Mouse (Mus musculus) MEL (cell line): ENCODE data around the gene Hnrnpr. TPM values are rescaled to one million over a fixed set of nuclear protein-coding genes. Genes with fewer than 3 reads are reported as not detected.

Experiments used
- DNase-seq: peaks from one replicate; pipeline ENCODE4 v3.0.0; 2011; ENCODE audit warnings: low read depth, low spot score
- H3K27ac ChIP-seq: 2 replicates; pipeline ENCODE4 v1.5.1; 2012; ENCODE audit warnings: low read depth, mild to moderate bottlenecking, control low read depth, low read length, moderate library complexity; ENCODE audit not compliant: control insufficient read depth
- H3K27me3 ChIP-seq, 2 experiments: fragments of 150-350 bp in 1 of 2; sonication (generic) in 1 of 2; 2 replicates each; pipeline ENCODE4 v1.6.1; 2012; ENCODE audit warnings: low read length in 2 of 2, mild to moderate bottlenecking in 2 of 2, improper control_type of control experiment in 1 of 2, moderate library complexity in 1 of 2; ENCODE audit not compliant: insufficient read depth in 2 of 2, control insufficient read depth in 1 of 2
- H3K36me3 ChIP-seq, 2 experiments: 2 replicates each; pipeline ENCODE4 v1.6.1; 2012 to 2014; ENCODE audit warnings: low read length in 2 of 2, improper control_type of control experiment in 1 of 2, inconsistent platforms in 1 of 2, mild to moderate bottlenecking in 1 of 2; ENCODE audit not compliant: insufficient read depth in 2 of 2, control insufficient read depth in 1 of 2
- H3K4me1 ChIP-seq, 2 experiments: fragments of 150-350 bp in 1 of 2; sonication (generic) in 1 of 2; 2 replicates each; pipeline ENCODE4 v1.6.1; 2012; ENCODE audit warnings: low read length in 2 of 2, improper control_type of control experiment in 1 of 2, mild to moderate bottlenecking in 1 of 2; ENCODE audit not compliant: insufficient read depth in 2 of 2, control insufficient read depth in 1 of 2
- H3K4me3 ChIP-seq, 2 experiments: fragments of 150-350 bp in 1 of 2; sonication (generic) in 1 of 2; 2 replicates each; pipeline ENCODE4 v1.5.1; 2012; ENCODE audit warnings: low read depth in 2 of 2, low read length in 2 of 2, mild to moderate bottlenecking in 2 of 2, moderate library complexity in 2 of 2, control low read depth in 1 of 2, improper control_type of control experiment in 1 of 2; ENCODE audit not compliant: control insufficient read depth in 1 of 2, insufficient read depth in 1 of 2
- H3K79me2 ChIP-seq: 2 replicates; pipeline ENCODE4 v1.6.1; 2012; ENCODE audit warnings: mild to moderate bottlenecking, low read length, moderate library complexity; ENCODE audit not compliant: control insufficient read depth, poor library complexity, insufficient read depth
- H3K9ac ChIP-seq: 2 replicates; pipeline ENCODE4 v1.6.1; 2012; ENCODE audit warnings: low read depth, mild to moderate bottlenecking, control low read depth, low read length, moderate library complexity; ENCODE audit not compliant: control insufficient read depth, poor library complexity, severe bottlenecking
- H3K9me3 ChIP-seq: fragments of 150-350 bp; sonication (generic); replicated peaks from 2 replicates; pipeline ENCODE4 v1.6.1; 2012; ENCODE audit warnings: mild to moderate bottlenecking, low read length, improper control_type of control experiment, moderate library complexity; ENCODE audit not compliant: insufficient read depth
- BHLHE40 ChIP-seq: IDR thresholded peaks from 2 replicates; pipeline ENCODE4 v1.6.1; 2012; ENCODE audit warnings: low read depth, mild to moderate bottlenecking, inconsistent platforms, low read length, improper control_type of control experiment, borderline replicate concordance
- CHD1 ChIP-seq: IDR thresholded peaks from 2 replicates; pipeline ENCODE4 v1.6.1; 2012; ENCODE audit warnings: low read depth, mild to moderate bottlenecking, inconsistent platforms, low read length, improper control_type of control experiment
- CHD2 ChIP-seq: IDR thresholded peaks from 2 replicates; pipeline ENCODE4 v1.6.1; 2011; ENCODE audit warnings: low read length, improper control_type of control experiment
- E2F4 ChIP-seq: IDR thresholded peaks from 2 replicates; pipeline ENCODE4 v1.6.1; 2011; ENCODE audit warnings: low read depth, low read length, improper control_type of control experiment, borderline replicate concordance
- ELF1 ChIP-seq: IDR thresholded peaks from 2 replicates; pipeline ENCODE4 v1.6.1; 2014; ENCODE audit warnings: low read depth, mild to moderate bottlenecking, inconsistent platforms, low read length, improper control_type of control experiment, moderate library complexity
- EP300 ChIP-seq, 2 experiments: IDR thresholded peaks; 2 replicates each; pipeline ENCODE4 v1.6.1; 2011; ENCODE audit warnings: improper control_type of control experiment in 2 of 2, low read length in 2 of 2, low read depth in 1 of 2, mild to moderate bottlenecking in 1 of 2
- ETS1 ChIP-seq: IDR thresholded peaks from 2 replicates; pipeline ENCODE4 v1.6.1; 2012; ENCODE audit warnings: low read depth, mild to moderate bottlenecking, inconsistent platforms, low read length, improper control_type of control experiment, moderate library complexity
- GATA1 ChIP-seq: IDR thresholded peaks from 2 replicates; pipeline ENCODE4 v1.6.1; 2011; ENCODE audit warnings: low read depth, low read length, improper control_type of control experiment
- HCFC1 ChIP-seq: IDR thresholded peaks from 2 replicates; pipeline ENCODE4 v1.6.1; 2012; ENCODE audit warnings: low read depth, mild to moderate bottlenecking, inconsistent platforms, low read length, improper control_type of control experiment, moderate library complexity
- JUND ChIP-seq: IDR thresholded peaks from 2 replicates; pipeline ENCODE4 v1.6.1; 2011; ENCODE audit warnings: low read depth, mild to moderate bottlenecking, improper control_type of control experiment, low read length
- KAT2A ChIP-seq: conservative IDR thresholded peaks from 2 replicates; pipeline ENCODE4 v1.6.1; 2012; ENCODE audit warnings: low read depth, low read length, improper control_type of control experiment, inconsistent platforms
- MAFK ChIP-seq: IDR thresholded peaks from 2 replicates; pipeline ENCODE4 v1.6.1; 2011; ENCODE audit warnings: low read depth, mild to moderate bottlenecking, low read length, improper control_type of control experiment, borderline replicate concordance
- MAX ChIP-seq: IDR thresholded peaks from 2 replicates; pipeline ENCODE4 v1.6.1; 2011; ENCODE audit warnings: low read length, improper control_type of control experiment
- MAZ ChIP-seq: IDR thresholded peaks from 2 replicates; pipeline ENCODE4 v1.6.1; 2012; ENCODE audit warnings: low read depth, mild to moderate bottlenecking, inconsistent platforms, low read length, improper control_type of control experiment
- MEF2A ChIP-seq: IDR thresholded peaks from 2 replicates; pipeline ENCODE4 v1.6.1; 2014; ENCODE audit warnings: low read depth, mild to moderate bottlenecking, inconsistent platforms, low read length, improper control_type of control experiment; ENCODE audit not compliant: poor library complexity, insufficient replicate concordance, severe bottlenecking; ENCODE audit errors: extremely low read depth
- MYB ChIP-seq: IDR thresholded peaks from 2 replicates; pipeline ENCODE4 v1.6.1; 2011; ENCODE audit warnings: mild to moderate bottlenecking, low read depth, low read length, improper control_type of control experiment
- MYC ChIP-seq: IDR thresholded peaks from 2 replicates; pipeline ENCODE4 v1.6.1; 2011; ENCODE audit warnings: low read depth, mild to moderate bottlenecking, low read length, improper control_type of control experiment, moderate library complexity
- NELFE ChIP-seq: IDR thresholded peaks from 2 replicates; pipeline ENCODE4 v1.6.1; 2011; ENCODE audit warnings: low read depth, low read length, improper control_type of control experiment
- NRF1 ChIP-seq: IDR thresholded peaks from 2 replicates; pipeline ENCODE4 v1.6.1; 2014; ENCODE audit warnings: low read depth, mild to moderate bottlenecking, inconsistent platforms, low read length, improper control_type of control experiment, moderate library complexity; ENCODE audit not compliant: poor library complexity, insufficient read depth, severe bottlenecking
- POLR2A ChIP-seq, 2 experiments: IDR thresholded peaks; 2 replicates each; pipeline ENCODE4 v1.6.1; 2011 to 2012; ENCODE audit warnings: low read length in 2 of 2, mild to moderate bottlenecking in 2 of 2, control low read depth in 1 of 2, improper control_type of control experiment in 1 of 2, low read depth in 1 of 2, moderate library complexity in 1 of 2; ENCODE audit not compliant: control insufficient read depth in 1 of 2, insufficient read depth in 1 of 2, poor library complexity in 1 of 2
- POLR2AphosphoS2 ChIP-seq: IDR thresholded peaks from 2 replicates; pipeline ENCODE4 v1.6.1; 2011; ENCODE audit warnings: low read length, improper control_type of control experiment
- RAD21 ChIP-seq: IDR thresholded peaks from 2 replicates; pipeline ENCODE4 v1.6.1; 2011; ENCODE audit warnings: mild to moderate bottlenecking, low read depth, low read length, improper control_type of control experiment
- RCOR1 ChIP-seq: IDR thresholded peaks from 2 replicates; pipeline ENCODE4 v1.6.1; 2012; ENCODE audit warnings: low read depth, mild to moderate bottlenecking, inconsistent platforms, low read length, improper control_type of control experiment
- SMC3 ChIP-seq: IDR thresholded peaks from 2 replicates; pipeline ENCODE4 v1.6.1; 2011; ENCODE audit warnings: low read depth, low read length, improper control_type of control experiment
- TAL1 ChIP-seq: IDR thresholded peaks from 2 replicates; pipeline ENCODE4 v1.6.1; 2012; ENCODE audit warnings: mild to moderate bottlenecking, inconsistent platforms, low read length, moderate library complexity, mixed read lengths
- TBP ChIP-seq: IDR thresholded peaks from 2 replicates; pipeline ENCODE4 v1.8.0; 2011; ENCODE audit warnings: low read depth, low read length, improper control_type of control experiment
- TCF12 ChIP-seq: IDR thresholded peaks from 2 replicates; pipeline ENCODE4 v1.6.1; 2014; ENCODE audit warnings: low read depth, mild to moderate bottlenecking, inconsistent platforms, low read length, improper control_type of control experiment, moderate library complexity
- UBTF ChIP-seq: IDR thresholded peaks from 2 replicates; pipeline ENCODE4 v1.6.1; 2012; ENCODE audit warnings: low read depth, mild to moderate bottlenecking, inconsistent platforms, low read length, improper control_type of control experiment, moderate library complexity, borderline replicate concordance; ENCODE audit not compliant: insufficient read depth
- USF1 ChIP-seq: IDR thresholded peaks from 2 replicates; pipeline ENCODE4 v1.6.1; 2014; ENCODE audit warnings: low read depth, mild to moderate bottlenecking, inconsistent platforms, low read length, improper control_type of control experiment, moderate library complexity
- USF2 ChIP-seq, 2 experiments: IDR thresholded peaks; 2 replicates each; pipeline ENCODE4 v1.6.1; 2011 to 2012; ENCODE audit warnings: improper control_type of control experiment in 2 of 2, low read length in 2 of 2, borderline replicate concordance in 1 of 2, inconsistent platforms in 1 of 2, low read depth in 1 of 2, mild to moderate bottlenecking in 1 of 2; ENCODE audit not compliant: insufficient read depth in 1 of 2
- ZC3H11A ChIP-seq: IDR thresholded peaks from 2 replicates; pipeline ENCODE4 v1.6.1; 2012; ENCODE audit warnings: low read depth, mild to moderate bottlenecking, inconsistent platforms, low read length, improper control_type of control experiment
- ZKSCAN1 ChIP-seq: IDR thresholded peaks from 2 replicates; pipeline ENCODE4 v1.6.1; 2012; ENCODE audit warnings: low read depth, mild to moderate bottlenecking, inconsistent platforms, low read length, improper control_type of control experiment, moderate library complexity
- ZMIZ1 ChIP-seq: IDR thresholded peaks from 2 replicates; pipeline ENCODE4 v1.6.1; 2012; ENCODE audit warnings: low read depth, mild to moderate bottlenecking, inconsistent platforms, low read length, improper control_type of control experiment, moderate library complexity
- ZNF384 ChIP-seq: IDR thresholded peaks from 2 replicates; pipeline ENCODE4 v1.6.1; 2012; ENCODE audit warnings: low read depth, mild to moderate bottlenecking, inconsistent platforms, low read length, improper control_type of control experiment
- polyA plus RNA-seq, 2 experiments: library from polyadenylated mRNA; stranded (reverse) in 1 of 2; unstranded in 1 of 2; fragments of >175 nt in 1 of 2; fragments of >200 nt in 1 of 2; gene quantifications; 2 replicates each; pipeline versions ENCODE4 v1.2.1 to v1.2.4; 2012; ENCODE audit warnings: low replicate concordance in 2 of 2, low read depth in 1 of 2; ENCODE audit not compliant: insufficient read length in 2 of 2, insufficient read depth in 1 of 2, missing spikeins in 1 of 2
- total RNA-seq: library from RNA; depleted of rRNA; stranded (reverse); fragments of 300-350 nt; gene quantifications from 2 replicates; pipeline ENCODE4 v1.2.3, GENCODE M21; 2012; rRNA removed

Hnrnpr gene
- total RNA-seq (90.0 and 97.2 TPM in 2 replicates), polyA plus RNA-seq (100 to 1,000 TPM; 148 to 366 TPM)

- Histone ChIP-seq H3K79me2 (peaks cover 42% of the 10 kb centered on the region), H3K9me3 (no peaks in the 10 kb centered on the region), H3K27me3 (no peaks in the 10 kb centered on the region), H3K4me1 (peaks cover 10 to 15% of the 10 kb centered on the region in 2 experiments; a peak in 2 of 4 replicates), H3K27ac (peak within 1 kb of the TSS; percentile 97), H3K9ac (peak within 1 kb of the TSS; percentile 100), H3K36me3 (peaks cover 3 to 25% of the 10 kb centered on the region in 2 experiments; a peak in 3 of 4 replicates), H3K4me3 (peak within 1 kb of the TSS; percentile 69 to 75)
- DNase-seq = peak; percentile 99
- TF ChIP-seq ELF1 (peak; percentile 91), USF2 (IDR thresholded peaks at IDR 0.05; ENCODE audit: borderline replicate concordance in 1 of 2, insufficient read depth in 1 of 2, low read depth in 1 of 2, low read length in 2 of 2) (no peak), NRF1 (0 out of 2 replicates have a peak, but pooled peaks have one; percentile 40), JUND (peak; percentile 36; the same call in 1 of the 2 replicates), MAX (peak; percentile 84), ZKSCAN1 (no peak), TCF12 (peak; percentile 77), MYC (peak; percentile 78), MYB (0 out of 2 replicates have a peak, but pooled peaks have one; percentile 9), UBTF (no peak), SMC3 (no peak), HCFC1 (peak; percentile 84), E2F4 (no peak; the same call in 1 of the 2 replicates), TBP (peak; percentile 49; the same call in 1 of the 2 replicates), CHD1 (peak; percentile 86; the same call in 1 of the 2 replicates), USF1 (peak; percentile 34; the same call in 1 of the 2 replicates), ZNF384 (no peak), MEF2A (no peak), GATA1 (peak; percentile 43; the same call in 1 of the 2 replicates), RAD21 (no peak), BHLHE40 (no peak), MAFK (no peak), POLR2AphosphoS2 (peak; percentile 67; the same call in 1 of the 2 replicates), POLR2A (IDR thresholded peaks at IDR 0.05; ENCODE audit: control insufficient read depth in 1 of 2, insufficient read depth in 1 of 2, low read depth in 1 of 2, low read length in 2 of 2, poor library complexity in 1 of 2) (peak; percentile 40 to 68), ZMIZ1 (peak; percentile 59; the same call in 1 of the 2 replicates), KAT2A (no peak; the same call in 1 of the 2 replicates), RCOR1 (no peak), MAZ (peak; percentile 73; the same call in 1 of the 2 replicates), ETS1 (no peak), EP300 (IDR thresholded peaks at IDR 0.05; ENCODE audit: low read depth in 1 of 2, low read length in 2 of 2) (peak in 1 of 2 experiments; percentile 34; a peak in 1 of 4 replicates), TAL1 (no peak), NELFE (peak; percentile 68), ZC3H11A (no peak), CHD2 (peak; percentile 89)
Observed at GRCm38 (mm10) chr4:136310229-136311041, at the start of gene Hnrnpr. Gene Hnrnpr (plus strand): TSS chr4:136310942.
